Mouse (Mus musculus) spleen, postnatal 14 days (tissue): ENCODE data around the gene Slco3a1.
"Not testable (repeated sequence)": the region's sequence is repeated elsewhere in the genome, so short reads cannot be mapped to it uniquely, and the experiment has no call there.

Experiments
- DNase-seq, 2 experiments: peaks; one replicate each; pipeline ENCODE4 v3.0.0; 2021 to 2022; ENCODE audit warnings: low spot score in 2 of 2

Slco3a1 gene

GRCm38 (mm10) chr7:74429252-74429651, 125.3 kb downstream of the Slco3a1 start:
- no peak for DNase-seq

GRCm38 (mm10) chr7:74427135-74427534, 127.4 kb downstream of the Slco3a1 start:
- DNase-seq: no peak

DNA sequence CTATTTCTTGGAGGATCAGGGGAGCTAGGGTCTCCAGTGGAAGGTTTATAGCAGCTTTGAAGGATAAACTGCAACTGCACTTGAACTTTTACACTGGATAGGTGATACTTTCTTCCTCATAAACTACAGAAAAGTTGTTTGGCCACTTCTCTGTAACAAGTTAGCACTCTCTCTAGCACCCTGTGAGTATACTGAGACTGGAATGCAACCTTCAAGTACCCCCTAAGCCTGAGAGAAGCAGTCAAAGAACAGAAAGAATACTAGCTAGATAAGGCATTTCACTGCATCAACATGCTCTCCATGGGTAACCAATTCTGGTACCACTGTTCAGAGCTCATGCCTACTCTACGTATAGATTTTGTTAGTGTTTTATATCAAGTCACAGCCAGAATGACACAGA, 128.6 kb downstream of the Slco3a1 start:
- no peak for DNase-seq

DNA sequence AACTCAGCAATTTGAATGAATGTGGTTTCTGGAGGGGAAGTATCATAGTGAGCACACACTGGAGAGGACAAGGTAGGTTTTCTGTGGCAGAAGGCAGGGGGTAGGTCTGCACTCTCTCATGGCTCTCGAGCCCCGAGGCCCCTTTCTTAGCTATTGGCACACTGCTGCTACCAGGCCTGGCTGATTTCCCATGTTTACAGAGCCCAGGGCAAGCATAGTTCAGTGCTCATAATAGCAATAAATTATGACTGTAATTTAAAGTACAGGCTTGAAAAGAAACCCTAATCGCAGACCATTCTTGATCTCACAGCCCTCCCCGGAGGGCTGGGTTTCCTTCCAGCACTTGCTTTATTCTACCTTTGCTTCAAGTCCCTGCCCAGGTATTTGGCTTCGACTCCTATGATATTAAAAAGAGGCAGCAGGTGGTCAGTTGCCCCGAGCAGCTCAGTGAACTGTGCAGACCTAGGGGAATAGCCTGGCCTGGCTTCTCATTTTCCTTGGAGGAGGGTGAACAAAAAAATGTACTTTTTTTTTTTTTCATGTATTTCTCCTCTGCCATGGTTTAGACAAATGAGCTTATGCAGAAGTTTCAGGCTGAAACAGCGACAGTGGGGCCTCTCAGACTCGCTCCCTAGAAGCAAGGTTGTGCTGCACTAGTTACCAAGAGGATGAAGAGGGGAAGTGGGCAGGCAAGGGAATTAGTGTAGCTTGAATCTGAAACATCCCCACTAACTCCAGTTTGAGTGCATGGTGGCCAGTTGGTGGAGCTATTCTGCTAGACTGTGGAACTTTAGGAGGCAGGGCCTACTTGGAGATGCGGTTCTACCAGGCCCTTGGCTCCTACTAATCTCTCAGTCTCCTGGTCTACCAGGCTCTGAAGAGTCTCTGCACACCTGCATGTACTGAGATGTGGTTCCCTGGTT, 130.4 kb downstream of the Slco3a1 start:
- DNase-seq: no peak

- no peak for DNase-seq
These were observed 131.3 kb downstream of the Slco3a1 start for GRCm38 (mm10) chr7:74423316-74423715.

DNA sequence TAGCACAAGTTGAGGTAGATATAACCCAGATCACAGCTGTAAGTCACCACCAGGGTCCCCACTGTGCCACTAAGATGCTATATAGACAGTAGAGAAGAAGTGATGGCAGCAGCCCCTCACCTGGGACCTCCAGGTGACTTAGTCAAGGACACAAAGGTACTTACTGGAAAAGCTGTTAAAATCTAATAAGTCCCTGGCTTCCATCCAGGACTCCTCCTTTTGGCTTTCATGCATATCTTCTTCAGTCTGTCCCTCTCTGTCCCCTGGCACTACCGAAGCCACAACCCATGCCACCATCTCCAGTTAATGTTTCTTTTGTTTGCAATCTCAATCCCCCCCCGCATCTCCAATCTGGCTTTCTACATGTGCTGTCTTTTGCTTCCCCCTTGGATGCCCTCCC, 131.8 kb downstream of the Slco3a1 start:
- no peak for DNase-seq

GRCm38 (mm10) chr7:74422002-74422401, 132.6 kb downstream of the Slco3a1 start:
- no peak for DNase-seq

GRCm38 (mm10) chr7:74421591-74421990, 133.0 kb downstream of the Slco3a1 start:
- no peak for DNase-seq

DNA sequence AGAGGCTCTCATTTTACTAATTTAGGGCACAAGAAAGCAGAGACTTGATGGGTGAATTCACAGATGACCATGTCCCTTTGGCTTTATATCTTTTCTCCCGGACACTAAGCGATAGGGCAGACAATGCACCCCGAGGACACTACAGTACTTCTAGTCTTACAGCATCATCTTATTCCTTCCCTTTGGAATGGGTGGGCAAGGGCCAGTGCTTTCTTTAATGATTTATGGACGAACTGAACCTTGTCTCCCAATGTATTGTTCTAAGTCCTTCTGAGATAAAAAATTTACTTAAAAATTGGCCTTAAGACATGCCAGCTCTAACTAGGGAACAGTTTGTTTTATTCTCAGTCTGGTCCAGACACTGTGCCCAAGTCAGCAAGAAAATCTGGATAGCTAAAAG, 134.9 kb downstream of the Slco3a1 start:
- DNase-seq: no peak

DNA sequence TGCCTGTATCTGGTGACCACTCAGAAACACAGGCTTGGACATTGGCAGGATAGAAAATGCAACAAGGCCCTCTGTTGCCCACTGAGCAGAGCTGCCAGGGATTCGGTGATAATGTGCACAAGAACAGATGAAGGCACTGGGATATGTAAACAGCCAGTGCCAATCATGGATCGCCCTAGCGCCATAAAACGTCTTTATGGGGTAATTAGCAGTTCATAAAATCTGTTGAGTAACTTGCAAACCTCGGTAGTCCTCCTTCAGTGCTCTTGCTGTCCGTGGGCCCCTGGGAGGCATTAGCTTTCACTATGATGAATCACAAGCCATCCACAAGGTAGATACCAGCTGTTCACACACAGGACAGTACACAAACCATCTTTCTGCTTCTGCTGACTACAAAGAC, 137.6 kb downstream of the Slco3a1 start:
- DNase-seq: no peak

DNA sequence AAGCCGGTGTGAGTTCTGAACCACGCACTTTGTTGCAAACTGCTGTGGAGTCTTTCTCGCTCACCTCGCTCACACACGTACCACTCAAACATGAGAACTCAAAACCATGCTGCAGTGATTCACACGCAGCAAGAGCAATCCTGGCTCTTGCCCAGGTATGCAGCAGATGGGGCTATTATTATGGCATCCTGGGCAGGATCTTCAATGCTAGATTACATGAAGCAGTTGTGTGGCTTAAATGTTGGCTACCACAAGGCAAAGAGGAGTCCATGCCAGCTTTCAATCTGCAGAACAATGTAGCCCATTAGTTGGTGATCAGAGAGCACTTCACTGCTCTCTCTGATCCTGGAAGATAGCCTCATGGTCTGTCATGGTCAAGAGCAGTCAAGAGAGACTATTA, 139.3 kb downstream of the Slco3a1 start:
- no peak for DNase-seq

DNA sequence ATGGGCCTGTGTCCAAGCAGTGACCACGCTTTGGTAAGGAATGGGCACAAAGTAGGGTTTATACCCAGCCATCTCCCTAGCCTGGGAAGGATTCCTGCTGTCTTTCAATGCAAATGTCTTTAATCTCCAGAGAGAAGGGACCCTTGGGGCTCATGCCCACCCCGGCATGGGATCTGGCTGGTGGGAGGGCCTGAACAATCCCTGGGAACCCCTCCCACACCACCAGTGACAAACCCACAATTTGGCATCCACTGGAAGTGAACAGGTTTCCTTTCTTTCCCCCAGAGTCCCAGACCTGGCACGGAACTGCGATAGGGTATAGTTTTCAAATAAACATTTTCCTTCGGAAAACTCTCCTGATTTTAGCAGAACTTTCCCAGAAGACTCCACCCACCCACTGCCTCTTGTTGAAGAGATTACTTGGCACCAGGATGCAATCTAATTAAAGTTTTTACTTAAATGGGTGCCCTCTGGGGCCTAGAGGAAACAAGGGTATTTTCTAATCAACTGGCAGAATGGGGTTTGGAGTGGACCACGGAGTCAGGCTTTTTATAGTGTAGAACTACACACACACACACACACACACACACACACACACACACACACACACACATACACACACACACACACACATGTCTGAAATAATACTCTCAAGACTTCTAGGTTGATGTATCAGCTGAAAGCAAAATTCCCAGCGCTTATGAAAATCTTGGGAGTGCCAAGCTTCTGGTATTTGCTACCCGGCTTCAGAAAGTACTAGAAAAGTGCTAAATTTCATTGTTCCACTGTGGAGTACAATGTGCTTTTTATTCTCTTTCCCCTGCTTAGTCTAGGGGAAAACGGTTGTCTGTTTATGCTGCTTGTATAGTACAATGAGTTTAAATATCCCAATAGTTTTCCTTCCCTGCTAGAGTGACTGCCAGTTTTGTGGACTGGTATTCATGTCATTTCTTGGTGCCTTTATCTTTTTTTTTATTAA, 140.6 kb downstream of the Slco3a1 start:
- no peak for DNase-seq

- DNase-seq: no peak
These were observed 145.8 kb downstream of the Slco3a1 start for GRCm38 (mm10) chr7:74408601-74409323.

DNA sequence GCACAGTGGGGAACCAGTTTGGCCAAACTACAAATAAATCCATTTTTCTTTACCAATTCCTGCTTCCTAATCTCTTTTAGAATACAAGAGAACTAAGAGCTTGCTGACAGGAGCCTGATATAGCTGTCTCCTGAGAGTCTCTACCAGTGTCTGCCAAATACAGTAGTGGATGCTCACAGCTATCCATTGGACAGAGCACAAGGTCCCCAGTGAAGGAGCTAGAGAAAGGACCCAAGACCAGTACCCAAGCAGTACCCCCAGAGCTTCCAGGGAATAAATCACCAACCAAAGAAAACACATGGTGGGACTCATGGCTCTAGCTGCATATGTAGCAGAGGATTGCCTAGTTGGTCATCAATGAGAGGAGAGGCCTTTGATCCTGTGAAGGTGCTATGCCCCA, 146.7 kb downstream of the Slco3a1 start:
- DNase-seq: not testable (repeated sequence)

DNA sequence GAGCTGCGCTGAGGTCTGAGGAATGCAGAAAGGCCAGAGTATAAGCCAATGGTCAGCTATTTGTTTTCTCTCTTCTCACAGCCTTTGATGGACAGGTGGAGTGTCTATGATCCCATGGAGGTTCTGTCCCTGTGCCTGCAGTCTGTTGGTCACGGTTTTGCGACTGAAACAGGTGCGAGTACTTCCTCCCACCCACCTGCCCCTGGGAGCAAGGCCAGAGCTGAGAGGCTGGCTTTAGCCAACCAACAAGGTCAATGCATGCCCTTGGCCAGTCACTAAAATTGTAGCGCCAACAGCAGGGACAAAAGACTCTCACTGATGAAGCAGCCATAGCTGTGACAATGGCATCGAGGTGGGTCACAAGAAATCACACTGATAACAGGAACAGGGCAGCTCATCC, 154.9 kb downstream of the Slco3a1 start:
- no peak for DNase-seq

DNA sequence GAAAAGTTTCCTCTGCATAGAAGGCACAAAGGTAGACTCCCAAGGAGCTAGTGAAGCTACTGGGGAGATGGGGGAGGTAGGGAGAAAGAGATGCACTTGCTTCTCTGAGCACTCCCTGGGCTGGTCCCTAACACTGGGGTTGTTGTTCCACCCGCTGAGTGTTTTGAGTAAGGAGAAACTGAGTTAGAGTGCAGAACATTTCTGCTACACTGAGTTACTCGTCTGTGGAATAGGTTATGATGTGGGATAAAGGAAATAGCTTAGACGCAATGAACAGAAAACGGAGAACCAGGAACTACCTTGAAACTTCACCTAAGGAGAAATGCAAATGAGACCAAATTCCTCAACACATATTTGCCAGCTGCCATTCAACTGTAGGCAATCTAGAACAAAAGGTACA, 155.4 kb downstream of the Slco3a1 start:
- no peak for DNase-seq

DNA sequence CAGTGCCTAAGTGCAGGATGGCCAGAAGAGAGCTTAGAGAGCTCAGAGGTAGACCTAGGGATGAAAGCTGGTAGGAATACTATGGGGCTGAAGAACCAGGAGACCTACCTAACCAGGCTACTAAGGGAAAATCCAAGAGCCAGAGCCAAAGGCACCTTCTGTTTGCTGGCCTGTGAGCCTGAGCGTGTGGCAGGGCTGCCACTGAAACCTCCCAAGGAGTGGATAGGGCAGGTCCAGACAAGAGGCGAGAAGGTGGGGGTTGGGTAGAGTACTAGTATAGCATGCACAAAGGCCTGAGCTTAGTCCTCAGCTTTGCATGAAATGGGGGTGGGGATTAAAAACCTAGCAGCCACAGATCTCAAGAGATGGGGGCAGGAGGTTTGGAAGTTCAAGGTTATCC, 156.3 kb downstream of the Slco3a1 start:
- no peak for DNase-seq

DNA sequence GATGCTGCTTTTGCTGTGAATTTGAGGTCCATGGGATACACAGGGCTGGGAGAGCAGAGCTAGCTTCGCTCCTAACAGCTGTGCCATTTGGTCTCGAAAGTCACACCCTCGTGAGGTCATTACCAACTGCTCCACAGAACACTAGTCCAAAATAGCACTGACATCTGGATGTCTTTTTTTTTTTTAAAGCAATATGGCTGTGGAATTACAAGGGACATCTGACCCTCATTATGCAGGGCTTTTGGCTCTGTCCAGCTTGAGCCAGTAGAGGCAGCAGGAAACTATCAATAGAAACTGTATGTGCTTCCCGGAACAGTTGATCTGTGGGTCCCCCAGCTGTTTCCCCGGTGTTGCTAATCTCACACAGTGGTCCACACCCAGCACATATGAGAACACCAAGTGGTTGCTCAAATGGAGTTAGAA, 163.1 kb downstream of the Slco3a1 start:
- DNase-seq: no peak

- DNase-seq: no peak
These were observed 165.0 kb downstream of the Slco3a1 start for GRCm38 (mm10) chr7:74389570-74389969.

DNA sequence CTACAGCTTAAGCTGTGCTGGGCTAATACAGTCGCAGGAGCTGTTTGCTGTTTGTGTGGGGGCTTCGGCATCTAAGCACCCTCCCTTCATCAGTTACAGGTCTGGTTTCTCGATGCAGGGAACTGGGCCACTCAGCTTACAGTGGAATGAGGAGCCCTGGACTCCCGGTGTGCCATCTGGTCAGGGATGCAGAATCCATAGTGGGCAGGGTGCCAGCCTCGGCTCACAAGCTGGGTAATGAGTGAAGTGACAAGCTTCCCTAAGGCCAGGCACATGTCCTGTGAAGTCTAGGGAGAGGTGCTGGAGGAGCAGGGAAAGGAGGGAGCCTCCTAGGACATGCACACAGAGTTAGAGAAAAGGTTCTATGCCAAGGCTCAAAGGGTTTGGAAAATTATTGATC, 168.3 kb downstream of the Slco3a1 start:
- DNase-seq: no peak

- DNase-seq: no peak
These were observed 171.4 kb downstream of the Slco3a1 start for GRCm38 (mm10) chr7:74383040-74383666.
